Mouse (Mus musculus) CD8-positive naive resting alpha-beta T cell, adult 57 days (primary cell): ENCODE data around the gene Ddx42. TPM values are rescaled to one million over a fixed set of nuclear protein-coding genes. Genes with fewer than 3 reads are reported as not detected.

Experiments used
- total RNA-seq: library from RNA; stranded (reverse); gene quantifications from one replicate; pipeline ENCODE4 v1.2.4, GENCODE M21; 2023

Gene Ddx42
- 84.4 TPM for total RNA-seq

DNA sequence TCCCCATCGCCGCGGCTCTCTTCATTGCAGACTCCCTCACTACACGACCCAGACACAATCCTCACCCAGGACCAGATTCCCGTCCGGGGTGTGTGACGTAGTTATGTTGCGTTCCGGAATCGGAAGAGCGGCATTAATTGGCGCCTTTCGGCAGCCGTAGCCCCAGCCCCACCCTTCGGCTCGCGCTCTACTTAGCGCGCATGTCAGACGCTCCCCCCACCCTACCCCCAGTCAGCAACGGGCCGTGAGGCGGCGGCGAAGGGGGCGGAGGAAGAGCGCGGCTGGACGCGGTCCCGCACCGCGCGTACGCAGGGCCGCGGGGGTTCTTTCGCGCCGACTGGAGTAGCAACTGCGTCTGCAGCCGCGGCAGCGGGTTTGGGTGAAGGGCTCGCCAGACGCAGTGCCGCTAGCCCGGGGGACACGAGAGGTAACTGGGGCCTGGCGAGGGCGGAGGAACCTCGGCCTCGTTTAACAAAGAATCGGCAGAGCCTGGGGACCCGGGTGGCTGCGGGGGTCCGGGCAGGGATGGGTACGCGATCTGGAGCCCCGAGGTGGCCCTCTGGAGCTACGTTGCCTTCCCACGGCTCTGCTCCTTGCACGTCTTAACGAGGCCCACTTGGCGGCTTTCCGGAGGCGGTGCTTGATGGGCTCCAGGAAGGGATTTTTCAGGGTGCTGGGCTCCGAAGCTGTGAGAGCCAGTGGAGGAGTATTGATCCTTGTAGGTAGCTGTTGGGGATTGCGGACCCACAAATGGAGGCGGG lies at the start of gene Ddx42:
Gene Ddx42, plus strand, starts transcription at position 197 of the 761 bp plus-strand sequence.

DNA sequence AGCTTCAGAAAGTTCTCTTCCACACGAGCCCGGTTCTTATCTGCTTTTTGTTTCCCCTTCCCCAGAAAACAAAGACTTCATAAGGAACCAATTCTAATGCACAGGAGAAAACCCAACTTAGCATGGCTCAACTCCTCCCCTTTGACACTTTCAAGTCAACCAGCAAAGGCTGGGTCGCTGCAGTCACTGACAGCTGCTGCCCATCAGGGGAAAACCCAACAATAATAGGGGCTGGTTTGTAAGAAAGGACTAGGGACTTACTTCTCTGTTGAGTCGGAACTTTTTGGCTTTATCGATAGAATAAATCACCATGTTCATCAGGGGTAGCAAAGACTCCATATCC lies 14.6 kb upstream of the Ddx42 start, which contains the start of gene Strada:
Gene Strada, minus strand, starts transcription at position 46 of the 343 bp plus-strand sequence.

DNA sequence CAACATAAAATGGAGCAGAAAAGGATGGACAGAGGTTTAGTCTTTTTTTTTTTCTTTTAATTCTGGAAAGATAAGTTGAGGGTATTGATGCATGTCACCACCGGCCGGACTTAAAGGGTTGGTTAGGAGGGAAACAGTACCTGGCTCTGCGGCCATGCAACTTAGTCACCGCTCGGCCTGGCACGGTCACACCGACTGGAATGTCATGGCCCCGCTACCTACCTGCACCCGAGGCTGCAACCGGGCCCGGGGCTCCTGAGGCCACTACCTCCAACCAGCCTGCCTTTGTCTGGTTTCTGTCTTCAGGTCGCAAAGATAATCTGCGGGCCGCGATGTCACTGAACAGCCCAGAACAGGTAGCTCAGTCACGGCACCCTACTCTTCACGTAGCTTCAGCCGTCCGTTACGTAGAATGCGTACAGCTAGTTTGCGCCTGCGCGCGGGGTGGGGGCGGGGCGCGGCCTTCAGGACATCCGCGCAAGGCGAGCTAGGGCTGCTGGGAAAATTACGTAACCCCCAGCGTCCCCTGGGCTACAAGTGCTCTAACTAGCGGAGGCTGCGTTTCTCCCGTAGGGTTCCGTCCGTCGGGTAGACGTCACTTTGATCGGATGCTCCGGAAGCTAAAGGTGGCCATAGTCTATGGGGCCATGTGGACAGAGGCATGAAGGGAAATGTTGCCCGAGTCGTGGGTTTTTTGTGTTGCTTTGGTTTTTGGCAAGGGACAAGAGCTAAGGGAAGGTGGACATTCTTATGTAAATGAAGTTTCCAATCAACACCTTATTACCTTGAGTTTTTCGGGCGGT lies 598 bp upstream of the Ddx42 start, which contains the start of gene Ccdc47:
Gene Ccdc47, minus strand, starts transcription at position 418 of the 803 bp plus-strand sequence.

DNA sequence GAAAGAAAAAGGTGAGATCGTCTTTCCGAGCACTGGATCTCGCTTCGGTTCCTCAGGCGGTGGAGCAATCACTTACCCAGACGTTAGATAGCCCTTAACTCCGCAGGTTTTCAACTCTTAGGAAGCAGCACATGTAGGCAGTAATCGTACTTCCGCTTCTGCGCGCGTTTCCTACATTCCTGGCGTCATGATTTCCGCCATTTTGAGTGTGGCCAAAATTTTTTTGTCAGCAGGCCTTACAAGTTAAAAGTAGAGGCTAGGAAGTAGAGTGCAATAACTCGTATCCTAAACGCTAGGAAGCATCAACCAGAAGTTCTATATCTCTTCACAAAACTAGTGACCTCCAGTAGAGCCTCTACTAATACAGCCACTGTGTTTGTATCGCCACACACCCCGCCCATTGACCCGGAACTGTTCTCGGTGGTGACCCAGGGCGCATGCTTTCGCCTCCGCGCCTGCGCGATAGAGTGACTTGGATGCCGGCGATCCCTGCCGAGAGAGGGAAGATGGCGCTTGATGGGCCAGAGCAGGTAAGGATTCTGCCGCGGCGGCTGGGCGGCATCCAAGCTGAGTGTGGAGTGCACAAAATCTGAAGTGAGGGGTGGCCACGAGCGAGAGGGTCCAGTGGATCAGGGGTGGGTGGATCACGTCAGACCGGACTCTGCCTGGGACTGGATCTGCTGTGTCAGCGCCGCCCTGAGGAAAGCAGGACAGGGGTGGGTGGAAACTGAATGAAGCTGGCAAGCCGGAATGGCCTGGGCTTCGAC lies 39.1 kb downstream of the Ddx42 start, which contains the start of the genes Ftsj3 and Psmc5:
Gene Ftsj3, minus strand, starts transcription at position 395 of the 767 bp plus-strand sequence.
Gene Psmc5, plus strand, starts transcription at position 470 of the 767 bp plus-strand sequence.

DNA sequence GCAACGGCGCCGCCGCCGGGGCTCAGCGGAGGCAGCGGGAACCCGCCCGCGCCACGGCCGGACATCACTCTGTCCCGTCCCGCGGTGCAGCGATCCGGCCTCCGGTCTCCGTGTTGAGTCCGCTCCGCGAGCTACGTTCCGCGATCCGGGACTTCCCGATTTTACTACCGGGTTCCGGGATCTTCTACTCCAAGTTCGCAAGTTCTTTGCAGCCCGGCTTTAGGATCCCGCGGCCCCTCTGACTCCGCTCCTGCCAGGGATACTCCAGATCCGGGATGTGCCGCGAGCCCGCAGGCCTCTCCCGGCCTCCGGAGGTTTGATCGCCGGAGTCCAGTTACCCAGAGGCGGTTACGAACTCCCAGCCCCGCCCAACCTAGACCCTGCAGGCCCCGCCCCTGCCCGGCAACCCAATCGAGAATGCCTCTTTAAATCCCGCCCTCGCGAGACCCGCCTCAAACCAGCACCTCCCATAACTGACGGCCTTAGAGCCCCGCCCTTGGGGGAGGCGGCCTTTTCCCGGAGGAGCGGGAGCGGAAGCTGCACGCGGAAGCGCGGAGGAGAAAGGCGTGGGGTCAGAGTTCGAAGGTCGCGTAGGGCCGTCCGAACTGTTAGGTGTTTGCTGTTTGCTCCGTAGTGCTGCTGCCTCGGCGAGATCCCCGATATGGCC lies 56.1 kb downstream of the Ddx42 start, which contains the start of gene Smarcd2:
Gene Smarcd2, minus strand, starts transcription at position 329 of the 667 bp plus-strand sequence.

DNA sequence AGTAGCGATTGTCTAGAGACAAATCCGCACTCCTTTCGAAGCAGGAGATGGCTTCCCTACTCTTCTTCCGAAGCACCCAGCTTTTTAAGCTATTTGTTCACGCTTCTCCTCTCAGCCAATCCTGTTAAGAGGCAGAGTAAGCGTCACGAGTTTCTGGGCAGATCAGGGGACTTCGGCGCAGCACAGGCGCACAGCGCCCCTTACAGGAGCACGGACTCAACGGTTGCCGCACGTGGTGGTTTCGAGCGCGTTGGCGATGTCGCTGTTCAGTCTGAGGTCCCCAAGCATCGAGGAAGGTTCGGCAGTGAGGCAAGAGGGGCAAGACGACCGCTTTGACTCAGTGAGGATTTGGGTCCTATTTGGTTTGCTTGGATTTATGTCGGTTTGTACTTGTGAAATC lies 59.7 kb downstream of the Ddx42 start, which contains the start of gene Tcam1:
Gene Tcam1, plus strand, starts transcription at position 219 of the 400 bp plus-strand sequence.

Other genes starting within 250 kb of the Ddx42 start
- gene Ace, start 249.0 kb upstream of the Ddx42 start, total RNA-seq = 0.77 TPM
- not detected for gene Ace3, start 222.3 kb upstream of the Ddx42 start, total RNA-seq
- 0.31 TPM for gene Kcnh6, start 208.8 kb upstream of the Ddx42 start, total RNA-seq
- gene Dcaf7, start 180.1 kb upstream of the Ddx42 start, total RNA-seq = 66.9 TPM
- 10.0 TPM for gene Taco1, start 150.9 kb upstream of the Ddx42 start, total RNA-seq
- 158 TPM for gene Map3k3, start 132.3 kb upstream of the Ddx42 start, total RNA-seq
- gene Gm10840, start 56.1 kb upstream of the Ddx42 start, total RNA-seq = 9.2 TPM
- 807 TPM for gene Limd2, start 56.1 kb upstream of the Ddx42 start, total RNA-seq
- 32.0 TPM for gene Strada, start 14.8 kb upstream of the Ddx42 start, total RNA-seq
- gene Ccdc47, start 582 bp upstream of the Ddx42 start, total RNA-seq = 39.7 TPM
- gene Ftsj3, start 39.2 kb downstream of the Ddx42 start, total RNA-seq = 91.9 TPM
- 46.1 TPM for gene Psmc5, start 39.2 kb downstream of the Ddx42 start, total RNA-seq
- 97.8 TPM for gene Smarcd2, start 56.0 kb downstream of the Ddx42 start, total RNA-seq
- gene Tcam1, start 59.7 kb downstream of the Ddx42 start, total RNA-seq = not detected
- gene Gh, start 84.9 kb downstream of the Ddx42 start, total RNA-seq = not detected
- 87.3 TPM for gene Cd79b, start 97.8 kb downstream of the Ddx42 start, total RNA-seq
- 1.1 TPM for gene Scn4a, start 136.4 kb downstream of the Ddx42 start, total RNA-seq
- gene Prr29, start 148.5 kb downstream of the Ddx42 start, total RNA-seq = not detected
- gene Icam2, start 171.1 kb downstream of the Ddx42 start, total RNA-seq = 74.2 TPM